Mouse (Mus musculus): ENCODE results near the gene Vars2. TPM values are rescaled to one million over a fixed set of nuclear protein-coding genes. Genes with fewer than 3 reads are reported as not detected.
A peak's percentile ranks its signal among the peaks of the same experiment; 100 is the strongest.

Vars2 gene
- total RNA-seq (2014; rRNA removed) (37.3 and 46.8 TPM in 2 replicates), polyA plus RNA-seq (2015; fragmentation: Nextera tagmentation; extraction: Ambion mirVana) (12.6 and 14.8 TPM in 2 replicates)

- WGBS, result under 1% methylated on average over 61 of the region's 61 CpGs
- Histone ChIP-seq H3K36me3 (ENCODE audit: insufficient read depth, low read length) (peaks cover 6% of the 10 kb centered on the region), H3K9ac (replicated peaks; ENCODE audit: low read length) (peak within 1 kb of the TSS; percentile 72), H3K27ac (peak within 1 kb of the TSS; percentile 88), H3K4me2 (ENCODE audit: low read depth, low read length) (peak within 1 kb of the TSS; percentile 99), H3K4me3 (ENCODE audit: low read length) (peak within 1 kb of the TSS; percentile 58), H3K27me3 (ENCODE audit: insufficient read depth, low read length) (no peaks in the 10 kb centered on the region), H3K4me1 (ENCODE audit: insufficient read depth, low read length) (no peaks in the 10 kb centered on the region), H3K9me3 (ENCODE audit: low read length) (no peaks in the 10 kb centered on the region)
- peak; percentile 36; the same call in 1 of the 2 replicates for TF ChIP-seq CTCF (IDR thresholded peaks at IDR 0.05; ENCODE audit: low read depth)
- DNase-seq (ENCODE audit: low spot score) (peak; percentile 98), ATAC-seq (peak; percentile 94)
Observed at GRCm38 (mm10) chr17:35667334-35668065, at the start of gene Vars2. Vars2 (minus strand) TSS chr17:35667592.

GRCm38 (mm10) chr17:35717080-35717479 is 49.7 kb upstream of the Vars2 start:
- H3K36me3 ChIP-seq (ENCODE audit: insufficient read depth, low read length), result no peaks in the 10 kb centered on the region
- H3K27me3 ChIP-seq (ENCODE audit: insufficient read depth, low read length), result no peaks in the 10 kb centered on the region
- no peak overlapping the region for H3K4me2 ChIP-seq (ENCODE audit: low read depth, low read length)
- WGBS, result 79% methylated on average over 6 of the region's 6 CpGs
- no peak overlapping the region for H3K9ac ChIP-seq (replicated peaks; ENCODE audit: low read length)
- no peaks in the 10 kb centered on the region for H3K9me3 ChIP-seq (ENCODE audit: low read length)
- TF ChIP-seq CTCF (IDR thresholded peaks at IDR 0.05; ENCODE audit: low read depth), result no peak
- 0 out of 2 replicates have a peak, but pooled peaks cover 4% of the 10 kb centered on the region for H3K4me1 ChIP-seq (ENCODE audit: insufficient read depth, low read length)
- DNase-seq (ENCODE audit: low spot score), result no peak
- no peak for ATAC-seq
- no peak overlapping the region for H3K4me3 ChIP-seq (ENCODE audit: low read length)
- no peak overlapping the region for H3K27ac ChIP-seq

- Histone ChIP-seq H3K4me3 (ENCODE audit: low read length) (no peak overlapping the region), H3K27ac (no peak overlapping the region), H3K9ac (replicated peaks; ENCODE audit: low read length) (no peak overlapping the region), H3K4me1 (ENCODE audit: insufficient read depth, low read length) (peaks cover 5% of the 10 kb centered on the region; the same call in 1 of the 2 replicates), H3K9me3 (ENCODE audit: low read length) (no peaks in the 10 kb centered on the region), H3K4me2 (ENCODE audit: low read depth, low read length) (no peak overlapping the region), H3K36me3 (ENCODE audit: insufficient read depth, low read length) (no peaks in the 10 kb centered on the region), H3K27me3 (ENCODE audit: insufficient read depth, low read length) (no peaks in the 10 kb centered on the region)
- no peak for DNase-seq (ENCODE audit: low spot score)
- ATAC-seq, result no peak
- TF ChIP-seq CTCF (IDR thresholded peaks at IDR 0.05; ENCODE audit: low read depth), result no peak
- WGBS, result 96% methylated on average over 3 of the region's 3 CpGs
Observed at GRCm38 (mm10) chr17:35716114-35716513, 48.7 kb upstream of the Vars2 start.

GRCm38 (mm10) chr17:35710705-35711347 is 43.4 kb upstream of the Vars2 start:
- no peaks in the 10 kb centered on the region for H3K36me3 ChIP-seq (ENCODE audit: insufficient read depth, low read length)
- no peaks in the 10 kb centered on the region for H3K27me3 ChIP-seq (ENCODE audit: insufficient read depth, low read length)
- peak; percentile 84 for DNase-seq (ENCODE audit: low spot score)
- WGBS, result 22% methylated on average over 8 of the region's 8 CpGs
- no peak overlapping the region for H3K9ac ChIP-seq (replicated peaks; ENCODE audit: low read length)
- TF ChIP-seq CTCF (IDR thresholded peaks at IDR 0.05; ENCODE audit: low read depth), result no peak
- H3K4me2 ChIP-seq (ENCODE audit: low read depth, low read length), result no peak overlapping the region
- no peak overlapping the region for H3K4me3 ChIP-seq (ENCODE audit: low read length)
- H3K27ac ChIP-seq, result peak overlapping the region; percentile 38
- H3K9me3 ChIP-seq (ENCODE audit: low read length), result no peaks in the 10 kb centered on the region
- peak; percentile 89 for ATAC-seq
- peaks cover 11% of the 10 kb centered on the region; the same call in 1 of the 2 replicates for H3K4me1 ChIP-seq (ENCODE audit: insufficient read depth, low read length)

GRCm38 (mm10) chr17:35708611-35709010 is 41.2 kb upstream of the Vars2 start:
- Histone ChIP-seq H3K27ac (no peak overlapping the region), H3K4me1 (ENCODE audit: insufficient read depth, low read length) (peaks cover 11% of the 10 kb centered on the region; the same call in 1 of the 2 replicates), H3K36me3 (ENCODE audit: insufficient read depth, low read length) (no peaks in the 10 kb centered on the region), H3K9me3 (ENCODE audit: low read length) (no peaks in the 10 kb centered on the region), H3K27me3 (ENCODE audit: insufficient read depth, low read length) (no peaks in the 10 kb centered on the region), H3K4me3 (ENCODE audit: low read length) (no peak overlapping the region), H3K4me2 (ENCODE audit: low read depth, low read length) (no peak overlapping the region), H3K9ac (replicated peaks; ENCODE audit: low read length) (no peak overlapping the region)
- no peak for TF ChIP-seq CTCF (IDR thresholded peaks at IDR 0.05; ENCODE audit: low read depth)
- WGBS, result 76% methylated on average over 2 of the region's 2 CpGs
- ATAC-seq (no peak), DNase-seq (ENCODE audit: low spot score) (no peak)

GRCm38 (mm10) chr17:35707929-35708328 is 40.5 kb upstream of the Vars2 start:
- no peaks in the 10 kb centered on the region for H3K9me3 ChIP-seq (ENCODE audit: low read length)
- no peak overlapping the region for H3K4me3 ChIP-seq (ENCODE audit: low read length)
- 49% methylated on average over 7 of the region's 7 CpGs for WGBS
- H3K4me1 ChIP-seq (ENCODE audit: insufficient read depth, low read length), result peaks cover 11% of the 10 kb centered on the region; the same call in 1 of the 2 replicates
- no peak overlapping the region for H3K4me2 ChIP-seq (ENCODE audit: low read depth, low read length)
- no peaks in the 10 kb centered on the region for H3K27me3 ChIP-seq (ENCODE audit: insufficient read depth, low read length)
- ATAC-seq (no peak), DNase-seq (ENCODE audit: low spot score) (no peak)
- H3K9ac ChIP-seq (replicated peaks; ENCODE audit: low read length), result no peak overlapping the region
- H3K27ac ChIP-seq, result no peak overlapping the region
- no peaks in the 10 kb centered on the region for H3K36me3 ChIP-seq (ENCODE audit: insufficient read depth, low read length)
- TF ChIP-seq CTCF (IDR thresholded peaks at IDR 0.05; ENCODE audit: low read depth), result no peak
